ENCODE assay signal across 9 mouse cellular contexts in genomic region chr13:55478036-55478435, GRCm38 (mm10). TPM values are rescaled to one million over a fixed set of nuclear protein-coding genes. Genes with fewer than 3 reads are reported as not detected.
DNase-seq lines count a peak whose midpoint lies in the region; ATAC-seq and TF ChIP-seq lines count a peak whose summit lies in the region.
"Had no signal": no experiment of that assay in that cellular context is flagged by ENCODE, and none has a peak within 500 bp of the region (broad histone marks: within the 10 kb centered on the region; RNA-seq: fewer than 3 reads in every experiment).

No protein-coding gene starts in this region.

- peaks cover 81% of the 10 kb centered on the region for H3K36me3 ChIP-seq in kidney, embryonic 16.5 days (ENCODE audit: insufficient read depth, low read length)
- peaks cover 19% of the 10 kb centered on the region for H3K36me3 ChIP-seq in E14TG2a.4 (ENCODE audit: insufficient read depth, low read length)
- H3K36me3 ChIP-seq in limb, embryonic 10.5 days: peaks cover 96% of the 10 kb centered on the region

- peak; percentile 68 for DNase-seq in kidney, postnatal 4 days
- DNase-seq in B cell, adult 2 months: peak; percentile 63 to 67
- DNase-seq in limb, embryonic 10.5 days (ENCODE audit: low spot score): peak; percentile 59
- no peak for DNase-seq in frontal cortex, postnatal 14 days (ENCODE audit: low spot score in 2 of 2)
- DNase-seq in kidney, postnatal 14 days: no peak

- no peak overlapping the region for H3K4me3 ChIP-seq in kidney, embryonic 16.5 days (ENCODE audit: low read length)
- H3K4me3 ChIP-seq in E14TG2a.4 (replicated peaks; ENCODE audit: low read length): no peak overlapping the region; the same call in 1 of the 2 replicates
- H3K4me3 ChIP-seq in limb, embryonic 10.5 days: no peak overlapping the region
- H3K4me3 ChIP-seq: hindbrain, embryonic 15.5 days had no signal

- H3K27me3 ChIP-seq in kidney, embryonic 16.5 days (ENCODE audit: insufficient read depth, low read length): no peaks in the 10 kb centered on the region
- H3K27me3 ChIP-seq in E14TG2a.4 (ENCODE audit: insufficient read depth, low read length): peaks cover 82% of the 10 kb centered on the region
- H3K27me3 ChIP-seq in limb, embryonic 10.5 days (ENCODE audit: low read depth, poor library complexity, severe bottlenecking): no peaks in the 10 kb centered on the region
- H3K27me3 ChIP-seq: hindbrain, embryonic 15.5 days had no signal

- WGBS in kidney, embryonic 16.5 days: 56% methylated on average over 5 of the region's 5 CpGs
- 51% methylated on average over 5 of the region's 5 CpGs for WGBS in limb, embryonic 10.5 days

- peak; percentile 86 for TF ChIP-seq CTCF in E14TG2a.4 (conservative IDR thresholded peaks at IDR 0.05; ENCODE audit: low read length)

- no peak overlapping the region for H3K27ac ChIP-seq in kidney, embryonic 16.5 days (ENCODE audit: low read length)
- no peak overlapping the region for H3K27ac ChIP-seq in limb, embryonic 10.5 days

- H3K4me1 ChIP-seq in kidney, embryonic 16.5 days (ENCODE audit: insufficient read depth, low read length): peaks cover 13% of the 10 kb centered on the region
- H3K4me1 ChIP-seq in E14TG2a.4 (replicated peaks; ENCODE audit: low read depth, low read length): peaks cover 53% of the 10 kb centered on the region
- peaks cover 24% of the 10 kb centered on the region for H3K4me1 ChIP-seq in limb, embryonic 10.5 days

- H3K4me2 ChIP-seq in kidney, embryonic 16.5 days (replicated peaks; ENCODE audit: low read depth, low read length): no peak overlapping the region
- H3K4me2 ChIP-seq: hindbrain, embryonic 15.5 days had no signal

- no peaks in the 10 kb centered on the region for H3K9me3 ChIP-seq in kidney, embryonic 16.5 days (ENCODE audit: low read length)
- H3K9me3 ChIP-seq in E14TG2a.4 (ENCODE audit: low read length): no peaks in the 10 kb centered on the region
- H3K9me3 ChIP-seq in limb, embryonic 10.5 days (replicated peaks): no peaks in the 10 kb centered on the region
- H3K9me3 ChIP-seq: hindbrain, embryonic 15.5 days had no signal

- H3K9ac ChIP-seq in kidney, embryonic 16.5 days (replicated peaks; ENCODE audit: low read length): no peak overlapping the region
- H3K9ac ChIP-seq: hindbrain, embryonic 15.5 days had no signal

- no peak for ATAC-seq in kidney, embryonic 16.5 days (ENCODE audit: low FRiP score, low TSS enrichment)
- ATAC-seq in frontal cortex, adult (ENCODE audit: low TSS enrichment): no peak

RNA-seq across cellular contexts. Expression of gene Dbn1, which starts 9.9 kb away (rescaled TPM):
- polyA plus RNA-seq in kidney, embryonic 16.5 days (2015; fragmentation: Nextera tagmentation; extraction: Ambion mirVana): 177 and 194 TPM in 2 replicates
- 346 and 417 TPM in 2 replicates for polyA plus RNA-seq in limb, embryonic 10.5 days (2016; fragmentation: Nextera tagmentation; extraction: Ambion mirVana)

RNA-seq across cellular contexts. Expression of gene Prr7, which starts 14.0 kb away (rescaled TPM):
- polyA plus RNA-seq in kidney, embryonic 16.5 days (2015; fragmentation: Nextera tagmentation; extraction: Ambion mirVana): 0.37 and 0.59 TPM in 2 replicates
- 0.34 and 0.35 TPM in 2 replicates for polyA plus RNA-seq in limb, embryonic 10.5 days (2016; fragmentation: Nextera tagmentation; extraction: Ambion mirVana)

RNA-seq across cellular contexts. Expression of gene Grk6, which starts 33.2 kb away (rescaled TPM):
- polyA plus RNA-seq in kidney, embryonic 16.5 days (2015; fragmentation: Nextera tagmentation; extraction: Ambion mirVana): 17.4 and 25.6 TPM in 2 replicates
- polyA plus RNA-seq in limb, embryonic 10.5 days (2016; fragmentation: Nextera tagmentation; extraction: Ambion mirVana): 63.6 and 71.1 TPM in 2 replicates

RNA-seq across cellular contexts. Expression of gene Pdlim7, which starts 35.4 kb away (rescaled TPM):
- polyA plus RNA-seq in kidney, embryonic 16.5 days (2015; fragmentation: Nextera tagmentation; extraction: Ambion mirVana): 162 and 169 TPM in 2 replicates
- 202 and 206 TPM in 2 replicates for polyA plus RNA-seq in limb, embryonic 10.5 days (2016; fragmentation: Nextera tagmentation; extraction: Ambion mirVana)

RNA-seq across cellular contexts. Expression of gene Dok3, which starts 51.1 kb away (rescaled TPM):
- polyA plus RNA-seq in kidney, embryonic 16.5 days (2015; fragmentation: Nextera tagmentation; extraction: Ambion mirVana): 2.5 TPM in 2 replicates
- polyA plus RNA-seq in limb, embryonic 10.5 days (2016; fragmentation: Nextera tagmentation; extraction: Ambion mirVana): 2.7 and 2.9 TPM in 2 replicates

Comparison
In these comparisons a context has a peak if more than half of its experiments do, and no peak if none do; other contexts are left out.
1. DNase-seq: peak in kidney, postnatal 4 days (2 of 2), B cell, adult 2 months (2 of 2) and limb, embryonic 10.5 days (single experiment); none in frontal cortex, postnatal 14 days (0 of 2) and kidney, postnatal 14 days (single experiment).